Mouse (Mus musculus): ENCODE measurements around the gene LTO1.

DNA sequence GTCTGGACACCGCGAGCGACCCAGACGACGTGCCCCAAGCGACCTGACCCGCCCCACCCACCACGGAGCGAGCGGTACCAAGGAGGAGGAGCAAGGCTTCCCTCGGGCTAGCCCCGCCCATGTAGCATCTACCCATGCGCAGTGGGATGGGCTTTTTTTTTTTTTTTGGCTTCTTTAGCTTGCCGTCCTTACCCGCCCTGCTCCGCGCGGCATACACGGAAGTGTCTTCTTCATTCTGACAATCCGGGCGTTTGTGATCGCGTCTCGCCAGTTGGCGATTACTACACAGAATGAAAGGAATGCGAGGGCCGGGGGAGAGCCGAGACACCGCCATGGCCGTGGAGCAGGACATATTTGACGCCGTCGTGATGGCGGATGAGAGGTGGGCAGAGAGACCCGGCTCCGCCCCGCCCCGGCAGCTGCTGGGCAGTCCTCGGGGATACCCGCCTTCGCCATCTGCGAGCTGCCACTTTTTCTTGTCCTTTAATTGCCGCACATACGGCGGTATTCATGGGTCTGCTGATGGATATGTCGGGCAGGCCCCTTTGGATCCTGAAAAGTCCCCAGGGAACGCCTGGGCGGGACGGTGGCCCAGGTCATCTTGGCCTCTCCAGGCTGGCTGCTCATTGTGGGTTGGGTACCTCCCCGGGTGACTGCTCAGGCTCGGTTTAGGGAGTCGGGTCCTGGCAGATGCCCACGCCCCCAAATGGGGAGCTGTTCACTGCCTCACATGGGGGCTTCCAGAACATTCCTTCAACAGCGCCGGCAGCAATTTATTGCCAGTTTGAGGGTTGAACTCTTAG, at the start of gene LTO1:
- no peak for TF ChIP-seq POLR2A (IDR thresholded peaks at IDR 0.05; ENCODE audit: low read depth, low read length)
- no peak for TF ChIP-seq CTCF (conservative IDR thresholded peaks at IDR 0.05; ENCODE audit: insufficient read depth, insufficient read length, low read depth, low read length)
